Mouse (Mus musculus) liver, postnatal 0 days (tissue): ENCODE data around the gene Xylt1. TPM values are rescaled to one million over a fixed set of nuclear protein-coding genes. Genes with fewer than 3 reads are reported as not detected.

ENCODE experiments used
- ATAC-seq: fragments of 200-750 bp; cut with Nextera tagmentation; 2 replicates; pipeline ENCODE4 v1.8.0; 2017; ENCODE audit warnings: mild to moderate bottlenecking, moderate library complexity
- DNase-seq: peaks from one replicate; pipeline ENCODE4 v3.0.0-alpha.2; 2016
- H3K27ac ChIP-seq: fragments of 300-500 bp; sonication (generic); 2 replicates; pipeline ENCODE4 v1.5.1; 2014; ENCODE audit warnings: antibody characterized with exemption, moderate library complexity, mild to moderate bottlenecking, low read depth
- H3K27me3 ChIP-seq: fragments of 300-500 bp; sonication (generic); 2 replicates; pipeline ENCODE4 v1.6.1; 2014; ENCODE audit warnings: low read length, control low read depth, mixed read lengths; ENCODE audit not compliant: insufficient read depth
- H3K36me3 ChIP-seq: fragments of 300-500 bp; sonication (generic); replicated peaks from 2 replicates; pipeline ENCODE4 v1.6.1; 2014; ENCODE audit warnings: mild to moderate bottlenecking, control low read depth, low read length, moderate library complexity, mixed read lengths; ENCODE audit not compliant: insufficient read depth
- H3K4me1 ChIP-seq: fragments of 300-500 bp; sonication (generic); 2 replicates; pipeline ENCODE4 v1.6.1; 2014; ENCODE audit warnings: antibody characterized with exemption, mild to moderate bottlenecking, control low read depth; ENCODE audit not compliant: insufficient read depth
- H3K4me2 ChIP-seq: fragments of 300-500 bp; sonication (generic); 2 replicates; pipeline ENCODE4 v1.6.1; 2014; ENCODE audit warnings: low read depth, mild to moderate bottlenecking, low read length, moderate library complexity, mixed read lengths
- H3K4me3 ChIP-seq: fragments of 300-500 bp; sonication (generic); 2 replicates; pipeline ENCODE4 v1.5.1; 2014; ENCODE audit warnings: low read depth, low read length
- H3K9ac ChIP-seq: fragments of 300-500 bp; sonication (generic); replicated peaks from 2 replicates; pipeline ENCODE4 v1.6.1; 2014; ENCODE audit warnings: mild to moderate bottlenecking, moderate library complexity
- H3K9me3 ChIP-seq: fragments of 300-500 bp; sonication (generic); 2 replicates; pipeline ENCODE4 v1.6.1; 2016; ENCODE audit warnings: mild to moderate bottlenecking, control low read depth, low read length, mixed read lengths
- CTCF ChIP-seq: sonication (generic); IDR thresholded peaks from 2 replicates; pipeline ENCODE4 v1.5.1; 2016; ENCODE audit warnings: antibody characterized with exemption, low read depth
- EP300 ChIP-seq: IDR thresholded peaks from 2 replicates; pipeline ENCODE4 v1.6.1; 2016; ENCODE audit warnings: antibody characterized with exemption, low read depth, mild to moderate bottlenecking
- WGBS: fragments of 180-500 bp; shearing (Covaris S2); extraction: QIAGEN DNeasy Blood & Tissue Kit; methylation state at CpG from one replicate; pipeline ENCODE4 v1.1.7; 2014; ENCODE audit not compliant: insufficient replicate concordance; 5-methylcytosine and 5-hydroxymethylcytosine counted together
- polyA plus RNA-seq: library from polyadenylated mRNA; unstranded; fragments of >200 nt; fragmentation: Nextera tagmentation; extraction: Ambion mirVana; gene quantifications from 2 replicates; pipeline ENCODE4 v1.2.1, GENCODE M21; 2015

Xylt1 gene
- polyA plus RNA-seq, 1 experiment from 2014 or later, result 0.31 TPM

DNA sequence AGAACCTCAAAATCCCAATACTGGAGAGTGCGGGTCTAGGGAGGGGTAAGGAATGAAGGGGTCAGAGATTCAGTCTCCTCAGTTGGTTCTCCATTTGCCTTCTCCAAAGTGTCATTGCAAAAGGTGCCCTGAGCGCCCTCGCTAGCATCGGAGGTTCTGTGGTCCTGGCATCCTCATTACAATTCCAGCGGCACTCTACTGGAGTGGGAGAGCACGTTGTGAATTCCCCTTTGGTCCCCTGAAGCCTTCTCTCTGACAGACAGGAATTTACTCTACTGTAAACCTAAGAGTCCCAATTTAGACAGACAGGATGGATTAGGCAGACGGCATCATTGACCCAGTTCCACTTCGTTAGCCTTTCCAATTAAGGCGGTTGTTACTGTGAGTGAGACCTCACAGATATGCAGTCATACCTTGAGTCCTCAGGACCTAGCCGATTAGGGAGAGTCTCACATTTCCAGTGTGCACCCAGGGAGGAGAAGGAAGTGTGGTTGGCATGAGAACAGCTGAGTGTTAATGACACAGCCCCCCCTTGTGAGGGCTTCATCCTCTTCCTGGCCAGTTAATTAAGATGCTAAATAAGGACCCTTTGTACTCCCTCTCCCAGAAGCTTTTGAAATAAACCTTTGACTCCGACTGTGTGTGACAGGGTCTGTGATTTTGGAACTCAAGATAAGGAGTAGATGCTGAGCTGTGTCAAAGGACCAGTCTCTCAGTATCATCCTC, 91.4 kb downstream of the Xylt1 start:
- H3K4me2 ChIP-seq, result no peak overlapping the region
- no peaks in the 10 kb centered on the region for H3K36me3 ChIP-seq
- DNase-seq (no peak), ATAC-seq (no peak)
- no peak overlapping the region for H3K9ac ChIP-seq
- H3K9me3 ChIP-seq, result no peaks in the 10 kb centered on the region
- no peaks in the 10 kb centered on the region for H3K27me3 ChIP-seq
- 65% methylated on average over 11 of the region's 11 CpGs for whole genome bisulfite sequencing
- H3K4me1 ChIP-seq, result peaks cover 11% of the 10 kb centered on the region
- no peak overlapping the region for H3K27ac ChIP-seq
- TF ChIP-seq EP300, result no peak
- no peak overlapping the region for H3K4me3 ChIP-seq

DNA sequence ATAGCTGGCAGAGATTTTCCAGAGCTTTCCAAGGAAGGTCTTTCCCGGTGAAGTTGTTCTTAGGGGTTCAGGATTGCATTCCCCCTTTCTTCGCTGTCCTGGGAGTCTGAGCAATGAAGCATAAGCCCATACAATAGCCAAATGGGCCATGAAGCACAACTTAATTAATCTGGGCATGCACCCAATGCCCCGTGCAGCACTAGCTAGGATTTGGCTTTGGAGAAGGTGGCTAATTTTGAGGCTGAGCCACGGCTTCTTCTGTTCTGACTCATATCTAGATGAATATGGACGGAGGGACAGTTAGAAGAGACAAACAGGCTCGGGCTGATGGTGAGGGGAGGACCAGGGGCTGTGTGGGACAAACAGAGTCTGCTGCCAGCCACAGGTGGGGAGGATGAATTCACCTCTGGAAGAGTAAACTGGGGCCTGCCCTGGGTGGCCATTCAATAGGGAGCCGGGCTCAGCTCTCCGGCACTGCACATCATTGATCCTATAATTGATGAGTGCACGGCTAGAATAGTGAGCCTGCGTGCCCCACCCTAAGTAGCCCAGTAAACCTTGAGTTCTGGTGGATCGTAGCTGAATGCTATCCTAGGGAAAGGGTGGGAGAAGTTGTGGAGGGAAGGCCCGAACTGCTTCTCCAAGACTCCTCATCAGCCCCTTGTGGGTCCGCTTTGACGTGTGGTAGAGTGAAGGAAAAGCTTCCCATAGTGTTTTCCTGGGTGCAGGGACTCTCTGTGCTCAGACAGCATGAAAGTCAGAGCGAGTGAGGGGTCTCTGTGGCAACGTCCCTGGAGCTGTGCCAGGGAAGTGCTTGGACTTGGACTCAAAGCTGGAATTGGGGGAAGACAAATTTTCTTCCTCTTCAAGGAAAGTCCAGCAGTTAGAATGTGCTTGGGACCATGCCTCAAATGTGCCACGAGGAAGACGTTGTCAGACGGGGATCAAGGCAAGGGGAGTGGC, 92.3 kb downstream of the Xylt1 start:
- whole genome bisulfite sequencing, result 72% methylated on average over 19 of the region's 19 CpGs
- no peak overlapping the region for H3K9ac ChIP-seq
- DNase-seq (no peak), ATAC-seq (no peak)
- no peak for TF ChIP-seq EP300
- TF ChIP-seq CTCF, result no peak
- H3K27me3 ChIP-seq, result no peaks in the 10 kb centered on the region
- H3K4me1 ChIP-seq, result peaks cover 11% of the 10 kb centered on the region
- no peaks in the 10 kb centered on the region for H3K9me3 ChIP-seq
- H3K36me3 ChIP-seq, result no peaks in the 10 kb centered on the region
- H3K4me2 ChIP-seq, result no peak overlapping the region
- no peak overlapping the region for H3K4me3 ChIP-seq
- H3K27ac ChIP-seq, result no peak overlapping the region

DNA sequence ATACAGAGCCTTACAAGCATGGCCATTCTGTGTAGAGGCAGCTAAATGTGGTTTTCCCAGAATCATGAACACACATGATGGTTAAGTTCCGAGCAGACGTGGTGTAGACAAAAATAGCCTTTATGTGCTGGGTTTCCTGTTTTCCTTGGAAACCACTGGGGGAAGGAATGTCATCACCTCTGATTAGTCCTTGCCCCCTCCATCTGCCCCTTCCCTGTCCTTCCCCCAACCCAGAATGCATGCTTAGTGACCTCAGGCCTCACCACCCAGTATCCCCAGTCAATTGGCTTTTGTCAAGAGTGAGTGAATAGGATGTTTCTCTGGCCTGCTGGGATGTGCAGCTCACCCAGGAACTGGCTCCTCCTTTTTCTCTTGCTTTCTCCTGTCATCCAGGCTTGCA, 93.5 kb downstream of the Xylt1 start:
- 38% methylated on average over 2 of the region's 2 CpGs for WGBS
- no peaks in the 10 kb centered on the region for H3K36me3 ChIP-seq
- H3K9me3 ChIP-seq, result no peaks in the 10 kb centered on the region
- H3K27me3 ChIP-seq, result no peaks in the 10 kb centered on the region
- peaks cover 11% of the 10 kb centered on the region for H3K4me1 ChIP-seq
- ATAC-seq (peak; percentile 13; the same call in 1 of the 2 replicates), DNase-seq (no peak)
- H3K4me3 ChIP-seq, result no peak overlapping the region
- H3K27ac ChIP-seq, result no peak overlapping the region
- H3K9ac ChIP-seq, result no peak overlapping the region
- no peak overlapping the region for H3K4me2 ChIP-seq
- TF ChIP-seq EP300 (peak; percentile 16; the same call in 1 of the 2 replicates), CTCF (no peak)

DNA sequence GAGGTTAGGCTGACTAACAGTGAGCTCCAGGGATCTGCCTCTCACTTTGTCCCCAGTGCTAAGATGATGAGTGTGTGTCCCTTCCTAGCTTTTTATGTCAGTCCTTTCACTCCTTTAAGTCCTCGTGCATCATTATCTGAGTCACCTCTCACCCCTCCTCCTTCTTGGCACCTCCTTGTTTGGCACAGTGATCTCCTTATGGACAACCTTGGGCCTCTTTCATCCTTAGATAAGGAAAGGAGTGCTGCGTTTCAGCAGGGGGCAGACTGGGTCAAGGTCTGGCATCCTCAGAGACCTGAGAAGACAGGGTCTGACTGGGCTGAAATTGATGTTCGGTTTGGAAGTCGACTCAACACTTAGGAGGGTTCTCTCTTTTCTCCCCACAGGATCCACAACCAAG, 94.3 kb downstream of the Xylt1 start:
- Histone ChIP-seq H3K4me2 (no peak overlapping the region), H3K4me1 (peaks cover 7% of the 10 kb centered on the region), H3K27me3 (no peaks in the 10 kb centered on the region), H3K4me3 (no peak overlapping the region), H3K36me3 (no peaks in the 10 kb centered on the region), H3K9me3 (no peaks in the 10 kb centered on the region), H3K9ac (no peak overlapping the region), H3K27ac (no peak overlapping the region)
- 60% methylated on average over 4 of the region's 4 CpGs for WGBS
- no peak for DNase-seq
- no peak for ATAC-seq
- TF ChIP-seq EP300 (no peak), CTCF (peak; percentile 24; the same call in 1 of the 2 replicates)

DNA sequence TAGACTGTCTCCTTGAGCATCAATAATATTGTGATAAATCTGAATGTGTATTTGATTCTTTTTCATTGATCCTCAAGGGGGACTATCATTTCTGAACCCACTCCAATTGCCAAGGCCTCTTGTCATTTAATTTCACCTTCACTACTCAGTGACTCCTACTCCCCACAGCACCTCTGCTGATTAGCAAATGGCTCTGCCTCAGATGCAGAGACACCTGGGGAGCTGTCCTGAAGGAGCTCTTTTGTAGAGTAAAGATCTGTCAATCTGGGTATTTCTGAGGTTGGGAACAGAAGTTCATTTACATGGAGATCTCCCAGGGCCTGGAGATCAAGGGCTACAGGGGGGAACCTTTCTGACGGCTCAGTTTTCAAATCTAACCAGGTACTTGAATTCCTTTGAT, 98.2 kb downstream of the Xylt1 start:
- ATAC-seq, result no peak
- 56% methylated on average over 1 of the region's 1 CpGs for WGBS
- TF ChIP-seq CTCF (no peak), EP300 (no peak)
- no peaks in the 10 kb centered on the region for H3K27me3 ChIP-seq
- H3K9me3 ChIP-seq, result no peaks in the 10 kb centered on the region
- H3K4me2 ChIP-seq, result no peak overlapping the region
- no peak for DNase-seq
- H3K4me1 ChIP-seq, result no peaks in the 10 kb centered on the region; the same call in 1 of the 2 replicates
- no peaks in the 10 kb centered on the region for H3K36me3 ChIP-seq
- no peak overlapping the region for H3K9ac ChIP-seq
- H3K27ac ChIP-seq, result no peak overlapping the region
- H3K4me3 ChIP-seq, result no peak overlapping the region

DNA sequence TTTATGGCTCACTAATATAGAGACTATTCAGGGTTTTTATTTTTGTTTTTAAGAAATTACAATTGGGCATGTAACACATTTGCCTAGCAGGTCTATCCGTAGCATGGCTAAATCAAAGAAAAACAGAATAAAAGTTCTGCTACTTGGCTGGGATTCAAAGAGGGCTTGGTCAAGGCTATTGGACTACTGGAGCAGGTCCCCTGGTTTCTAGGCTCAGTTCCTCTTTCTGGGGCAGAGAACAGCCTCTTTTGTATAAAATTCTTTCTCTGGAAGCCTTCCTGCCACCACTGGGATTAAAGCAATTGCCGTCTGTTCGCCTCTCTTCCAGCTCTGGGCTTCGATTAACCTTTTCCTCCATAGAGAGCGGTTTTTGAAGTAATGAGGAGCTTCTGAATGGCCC, 100.1 kb downstream of the Xylt1 start:
- no peak for TF ChIP-seq EP300
- TF ChIP-seq CTCF, result no peak
- DNase-seq (no peak), ATAC-seq (no peak)
- H3K4me3 ChIP-seq, result no peak overlapping the region
- H3K9me3 ChIP-seq, result no peaks in the 10 kb centered on the region
- H3K4me1 ChIP-seq, result peaks cover 8% of the 10 kb centered on the region
- H3K27me3 ChIP-seq, result no peaks in the 10 kb centered on the region
- H3K36me3 ChIP-seq, result no peaks in the 10 kb centered on the region
- no peak overlapping the region for H3K27ac ChIP-seq
- no peak overlapping the region for H3K4me2 ChIP-seq
- no peak overlapping the region for H3K9ac ChIP-seq
- WGBS, result 85% methylated on average over 5 of the region's 5 CpGs
